Mouse (Mus musculus) liver, embryonic 13.5 days (tissue): ENCODE measurements at regions not wholly inside any gene's neighbourhood (a gene's known extent, or its start where the extent isn't known, plus 50 kb on each side); places are given as distances from the start of the nearest gene placed in this dataset.
A peak's percentile ranks its signal among the peaks of the same experiment; 100 is the strongest.

Experiments used
- ATAC-seq: fragments of 200-750 bp; cut with Nextera tagmentation; 2 replicates; pipeline ENCODE4 v1.8.0; 2017; ENCODE audit warnings: low read depth, mild to moderate bottlenecking, moderate number of reproducible peaks, moderate library complexity
- DNase-seq: peaks from one replicate; pipeline ENCODE4 v3.0.0; 2022
- H3K27ac ChIP-seq: fragments of 300-500 bp; sonication (generic); 2 replicates; pipeline ENCODE4 v1.5.1; 2015; ENCODE audit warnings: moderate library complexity, mild to moderate bottlenecking, inconsistent platforms
- H3K27me3 ChIP-seq: fragments of 300-500 bp; sonication (generic); 2 replicates; pipeline ENCODE4 v1.6.1; 2015; ENCODE audit warnings: mild to moderate bottlenecking, inconsistent platforms
- H3K36me3 ChIP-seq: fragments of 300-500 bp; sonication (generic); 2 replicates; pipeline ENCODE4 v1.6.1; 2015; ENCODE audit warnings: mild to moderate bottlenecking, inconsistent platforms
- H3K4me1 ChIP-seq: fragments of 300-500 bp; sonication (generic); replicated peaks from 2 replicates; pipeline ENCODE4 v1.6.1; 2015; ENCODE audit warnings: inconsistent platforms
- H3K4me2 ChIP-seq: fragments of 300-500 bp; sonication (generic); 2 replicates; pipeline ENCODE4 v1.6.1; 2015; ENCODE audit warnings: inconsistent platforms, mild to moderate bottlenecking, moderate library complexity
- H3K4me3 ChIP-seq: fragments of 300-500 bp; sonication (generic); replicated peaks from 2 replicates; pipeline ENCODE4 v1.5.1; 2015; ENCODE audit warnings: mild to moderate bottlenecking, inconsistent platforms
- H3K9ac ChIP-seq: fragments of 300-500 bp; sonication (generic); 2 replicates; pipeline ENCODE4 v1.6.1; 2015; ENCODE audit warnings: mild to moderate bottlenecking, inconsistent platforms
- H3K9me3 ChIP-seq: fragments of 300-500 bp; sonication (generic); replicated peaks from 2 replicates; pipeline ENCODE4 v1.6.1; 2016; ENCODE audit warnings: inconsistent platforms
- WGBS: fragments of 180-500 bp; shearing (Covaris S2); methylation state at CpG from one replicate; pipeline ENCODE4 v1.1.7; 2015; ENCODE audit not compliant: insufficient replicate concordance; 5-methylcytosine and 5-hydroxymethylcytosine counted together

GRCm38 (mm10) chr16:5313261-5313660 lies 57.5 kb upstream of the Eef2kmt start:
- WGBS = 65% methylated on average over 6 of the region's 6 CpGs
- no peaks in the 10 kb centered on the region for H3K4me1 ChIP-seq

GRCm38 (mm10) chr16:5311456-5311855 lies 55.7 kb upstream of the Eef2kmt start:
- DNase-seq = no peak
- WGBS = 66% methylated on average over 9 of the region's 9 CpGs
- H3K4me3 ChIP-seq = no peak overlapping the region
- no peak for ATAC-seq
- peaks cover 18% of the 10 kb centered on the region for H3K27me3 ChIP-seq
- H3K36me3 ChIP-seq = no peaks in the 10 kb centered on the region
- no peak overlapping the region for H3K9ac ChIP-seq
- no peaks in the 10 kb centered on the region for H3K9me3 ChIP-seq
- no peak overlapping the region for H3K27ac ChIP-seq
- no peak overlapping the region for H3K4me2 ChIP-seq
- no peaks in the 10 kb centered on the region for H3K4me1 ChIP-seq

More at GRCm38 (mm10) chr16:5313261-5313660, 57.5 kb upstream of the Eef2kmt start:
- no peak for DNase-seq
- H3K27ac ChIP-seq = no peak overlapping the region
- peaks cover 2% of the 10 kb centered on the region; the same call in 1 of the 2 replicates for H3K27me3 ChIP-seq
- H3K36me3 ChIP-seq = no peaks in the 10 kb centered on the region
- H3K9me3 ChIP-seq = no peaks in the 10 kb centered on the region
- no peak overlapping the region for H3K9ac ChIP-seq
- ATAC-seq = no peak
- H3K4me2 ChIP-seq = no peak overlapping the region
- H3K4me3 ChIP-seq = no peak overlapping the region

- Histone ChIP-seq H3K27me3 (peaks cover 18% of the 10 kb centered on the region), H3K4me1 (no peaks in the 10 kb centered on the region), H3K27ac (no peak overlapping the region), H3K4me3 (no peak overlapping the region), H3K9ac (no peak overlapping the region), H3K36me3 (no peaks in the 10 kb centered on the region), H3K9me3 (no peaks in the 10 kb centered on the region), H3K4me2 (no peak overlapping the region)
- 70% methylated on average over 10 of the region's 10 CpGs for WGBS
- ATAC-seq (no peak), DNase-seq (no peak)
Measured at GRCm38 (mm10) chr16:5310736-5311135, 55.0 kb upstream of the Eef2kmt start.

GRCm38 (mm10) chr16:5307761-5308160 lies 52.0 kb upstream of the Eef2kmt start:
- H3K9ac ChIP-seq = no peak overlapping the region
- DNase-seq = no peak
- H3K4me1 ChIP-seq = no peaks in the 10 kb centered on the region
- H3K4me3 ChIP-seq = no peak overlapping the region
- WGBS = 53% methylated on average over 7 of the region's 7 CpGs
- no peak overlapping the region for H3K27ac ChIP-seq
- no peaks in the 10 kb centered on the region for H3K36me3 ChIP-seq
- ATAC-seq = no peak
- peaks cover 18% of the 10 kb centered on the region for H3K27me3 ChIP-seq
- no peak overlapping the region for H3K4me2 ChIP-seq
- H3K9me3 ChIP-seq = no peaks in the 10 kb centered on the region

GRCm38 (mm10) chr16:5307249-5307605 lies 51.4 kb upstream of the Eef2kmt start:
- Histone ChIP-seq H3K4me2 (no peak overlapping the region), H3K36me3 (no peaks in the 10 kb centered on the region), H3K9me3 (no peaks in the 10 kb centered on the region), H3K4me1 (no peaks in the 10 kb centered on the region), H3K27ac (no peak overlapping the region), H3K4me3 (0 out of 2 replicates have a peak overlapping the region, but pooled peaks have one; percentile 23), H3K27me3 (peaks cover 18% of the 10 kb centered on the region), H3K9ac (no peak overlapping the region)
- 67% methylated on average over 7 of the region's 7 CpGs for WGBS
- no peak for DNase-seq
- no peak for ATAC-seq

GRCm38 (mm10) chr16:5306588-5307248 lies 50.9 kb upstream of the Eef2kmt start:
- H3K4me3 ChIP-seq = peak overlapping the region; percentile 23; the same call in 1 of the 2 replicates
- 4% methylated on average over 36 of the region's 36 CpGs for WGBS
- no peaks in the 10 kb centered on the region for H3K4me1 ChIP-seq
- peak; percentile 61 for DNase-seq
- no peak overlapping the region for H3K9ac ChIP-seq
- peaks cover 18% of the 10 kb centered on the region for H3K27me3 ChIP-seq
- H3K9me3 ChIP-seq = no peaks in the 10 kb centered on the region
- H3K4me2 ChIP-seq = peak overlapping the region; percentile 55
- H3K36me3 ChIP-seq = no peaks in the 10 kb centered on the region
- no peak overlapping the region for H3K27ac ChIP-seq
- peak; percentile 55; the same call in 1 of the 2 replicates for ATAC-seq
